Mouse (Mus musculus) yolk sac, embryonic 10.5 days (tissue): ENCODE results near the gene Ccdc33.
A peak's percentile ranks its signal among the peaks of the same experiment; 100 is the strongest.

Source experiments
- DNase-seq: peaks from one replicate; pipeline ENCODE4 v3.0.0-alpha.2; 2017; ENCODE audit warnings: low spot score

Ccdc33 gene

GRCm38 (mm10) chr9:58091623-58092425, 26.8 kb downstream of the Ccdc33 start:
- no peak for DNase-seq

- no peak for DNase-seq
Observed at GRCm38 (mm10) chr9:58087277-58087998, 31.2 kb downstream of the Ccdc33 start.

GRCm38 (mm10) chr9:58086861-58087260, 31.8 kb downstream of the Ccdc33 start:
- no peak for DNase-seq

DNA sequence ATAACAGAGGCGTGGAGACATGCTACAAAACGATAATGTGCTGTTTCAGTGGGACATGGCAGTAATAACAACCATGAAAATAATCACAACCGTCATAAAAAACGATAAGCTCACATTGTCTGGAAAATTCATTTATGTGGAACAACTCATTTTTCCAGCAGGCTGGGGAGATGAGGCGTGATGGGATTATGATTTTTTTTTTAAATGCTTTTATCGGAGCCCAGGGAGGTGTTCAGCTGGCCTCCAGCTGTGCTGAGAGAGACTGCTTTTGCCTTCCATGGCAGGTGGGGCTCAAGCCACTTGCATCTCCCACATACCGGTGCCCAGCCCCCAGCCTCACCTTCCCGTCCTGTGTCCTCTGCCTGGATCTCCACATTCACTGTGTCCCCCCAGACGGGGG, 32.4 kb downstream of the Ccdc33 start:
- no peak for DNase-seq

- DNase-seq = no peak
Observed at GRCm38 (mm10) chr9:58085074-58085473, 33.5 kb downstream of the Ccdc33 start.

DNA sequence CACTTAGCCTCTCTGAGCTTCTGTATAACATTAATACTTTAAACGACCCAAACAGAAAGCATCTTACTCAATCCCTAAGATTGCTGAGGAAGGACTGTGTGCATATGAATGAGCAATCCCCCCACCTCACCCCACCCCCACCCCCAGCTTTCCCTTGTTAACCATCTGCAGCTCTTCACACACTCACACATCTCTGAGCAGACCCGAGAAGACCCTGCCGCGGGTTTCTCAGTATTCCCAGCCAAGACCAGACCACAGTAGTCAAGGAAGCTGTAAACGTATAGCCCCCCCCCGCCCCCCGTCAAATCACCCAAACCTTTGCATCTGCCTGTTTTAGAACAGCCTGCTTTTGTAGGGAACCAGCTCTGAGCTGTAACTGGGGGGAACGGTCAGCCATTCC, 34.0 kb downstream of the Ccdc33 start:
- DNase-seq = no peak

- DNase-seq = no peak
Observed at GRCm38 (mm10) chr9:58074561-58074960, 44.1 kb downstream of the Ccdc33 start.

DNA sequence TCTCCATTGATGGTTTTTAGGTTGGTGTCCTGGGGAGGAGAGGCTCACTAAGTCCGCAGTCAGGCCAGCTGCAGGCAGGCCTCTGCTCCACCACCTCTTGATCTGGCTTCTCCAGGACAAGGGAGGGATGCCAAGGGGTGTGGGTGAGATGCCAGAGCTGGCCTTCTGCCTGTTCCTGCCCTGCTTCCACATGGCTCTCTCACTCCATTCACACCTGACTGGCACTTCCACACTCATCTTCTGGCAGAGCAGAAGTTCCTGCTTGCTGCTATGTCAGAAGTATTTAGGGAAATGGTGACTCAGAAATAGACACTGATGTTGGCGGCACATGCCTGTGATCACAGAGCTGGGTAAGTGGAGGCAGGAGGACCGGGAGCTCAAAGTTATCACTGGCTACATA, 51.1 kb downstream of the Ccdc33 start:
- DNase-seq = no peak

- no peak for DNase-seq
Observed at GRCm38 (mm10) chr9:58066731-58067095, 51.9 kb downstream of the Ccdc33 start.

DNA sequence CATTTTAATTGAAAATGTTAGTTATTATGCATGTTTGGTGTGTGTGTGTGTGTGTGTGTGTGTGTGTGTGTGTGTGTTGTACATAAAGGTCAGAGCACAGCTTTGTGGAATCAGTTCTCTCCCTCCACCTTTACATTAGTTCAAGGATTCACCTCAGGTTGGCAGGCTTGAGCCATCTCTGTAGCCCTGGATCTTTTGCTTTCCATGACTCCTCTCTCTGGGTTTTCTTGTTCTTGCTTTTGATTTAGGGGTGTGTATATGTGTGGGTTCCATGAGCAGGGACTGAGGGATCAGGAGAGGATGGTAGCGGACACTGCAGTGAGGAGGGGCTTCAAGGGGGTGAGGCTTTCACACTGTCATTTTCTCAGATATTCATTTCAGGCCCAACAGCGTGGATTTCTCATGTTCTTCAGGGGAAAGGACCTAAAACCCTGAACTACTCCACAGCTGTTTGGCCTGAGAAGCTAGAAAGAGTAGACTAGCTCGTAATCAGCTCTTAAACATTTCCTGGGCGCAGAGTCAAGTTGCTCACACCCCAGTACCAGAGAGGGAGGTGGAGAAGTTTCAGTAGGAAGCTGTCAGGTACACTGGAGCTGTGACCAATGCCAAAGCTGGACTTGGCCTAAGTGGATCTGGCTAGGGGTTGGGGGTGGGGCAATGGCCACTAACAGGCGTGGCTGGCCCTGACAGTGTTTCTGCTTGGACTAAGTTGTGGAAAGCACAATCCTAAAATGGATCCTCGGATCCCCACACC, 52.5 kb downstream of the Ccdc33 start:
- DNase-seq = no peak

DNA sequence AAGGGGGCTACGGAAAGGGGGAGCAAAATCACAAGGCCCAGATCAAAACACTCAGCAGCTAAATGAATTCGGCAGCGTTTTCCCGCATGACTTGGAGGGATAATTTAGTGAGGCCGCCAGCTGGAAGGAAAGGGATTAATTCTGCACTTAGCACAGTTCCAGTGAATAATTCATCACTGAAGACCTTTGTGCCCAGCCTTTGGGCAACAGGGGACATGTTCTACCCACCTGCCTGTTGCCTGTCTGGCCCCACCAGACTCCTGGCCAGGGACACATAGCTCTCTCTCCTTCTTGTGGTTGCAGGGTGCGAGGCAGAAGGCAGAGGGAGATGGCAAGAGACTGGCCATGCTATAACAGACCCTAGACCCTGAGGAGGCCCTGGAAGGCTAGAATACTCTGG, 53.1 kb downstream of the Ccdc33 start:
- DNase-seq = no peak

DNA sequence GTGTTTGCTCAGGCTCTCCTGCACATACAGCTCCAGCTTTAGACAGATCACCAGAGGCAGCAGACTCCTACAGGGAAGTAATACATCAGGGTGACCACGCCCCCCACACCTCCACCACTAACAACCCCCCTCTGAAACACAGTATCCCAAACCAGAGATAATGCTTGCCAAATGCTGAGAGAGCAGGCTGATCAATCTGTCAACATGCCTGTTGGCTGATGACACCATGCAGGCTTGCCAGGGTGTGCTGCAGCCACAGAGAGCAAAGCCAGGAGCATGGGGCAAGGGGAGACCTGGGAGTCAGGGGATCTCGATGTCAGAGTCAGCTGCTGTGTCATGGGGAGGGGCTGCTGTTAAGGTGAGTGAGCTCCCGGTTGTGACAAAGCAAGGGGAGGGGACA, 55.1 kb downstream of the Ccdc33 start, which contains the start of gene Stra6:
Stra6 (plus strand) TSS at position 258 of the 400 bp plus-strand sequence.
- DNase-seq = no peak

DNA sequence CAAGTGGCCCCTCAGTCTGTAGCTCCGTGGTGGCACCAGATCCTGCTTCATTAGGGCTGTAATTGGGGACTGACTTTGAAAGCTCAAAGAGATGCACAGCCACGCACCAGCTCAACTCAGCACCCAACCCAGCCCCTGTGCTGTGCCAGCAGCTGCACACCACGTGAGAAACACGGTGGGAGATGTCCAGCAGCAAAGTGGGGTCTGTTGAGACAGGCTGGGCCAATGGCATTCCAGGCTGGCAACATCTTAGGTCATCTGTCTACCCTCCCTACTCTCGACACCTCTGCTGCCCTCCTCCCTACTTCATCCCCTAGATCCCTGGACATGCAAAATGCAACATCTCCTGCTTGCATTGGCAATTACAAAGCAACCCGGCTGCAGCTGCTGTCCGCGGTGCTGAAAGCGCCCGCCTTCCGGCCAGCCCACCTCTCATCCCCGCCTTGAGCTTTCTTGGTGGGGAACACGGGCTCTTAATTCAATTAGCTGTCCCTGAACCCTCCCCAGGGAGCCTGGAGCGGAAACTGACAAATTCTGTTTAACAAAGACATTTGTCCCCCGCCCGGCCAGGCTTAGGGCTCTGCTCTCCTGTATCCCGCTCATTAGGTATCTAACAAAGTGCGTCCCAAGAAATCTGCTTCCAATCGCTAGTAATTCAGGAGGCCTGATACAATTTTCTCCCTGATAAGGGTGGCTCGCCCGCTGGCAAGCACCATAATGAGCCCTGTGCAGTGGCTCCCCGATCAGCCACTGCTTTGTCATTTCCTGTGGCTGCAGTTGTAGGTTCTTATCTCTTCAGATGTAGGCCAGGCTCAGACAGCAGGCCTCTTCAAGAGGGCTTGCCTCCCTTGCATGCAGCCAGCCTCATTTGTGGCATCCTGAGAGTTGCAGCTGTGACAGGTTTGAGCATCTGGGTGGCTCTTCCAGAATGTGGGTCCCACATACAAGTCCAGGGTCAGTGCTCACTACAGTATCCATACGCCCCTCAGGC, 57.7 kb downstream of the Ccdc33 start:
- peak; percentile 60 for DNase-seq

DNA sequence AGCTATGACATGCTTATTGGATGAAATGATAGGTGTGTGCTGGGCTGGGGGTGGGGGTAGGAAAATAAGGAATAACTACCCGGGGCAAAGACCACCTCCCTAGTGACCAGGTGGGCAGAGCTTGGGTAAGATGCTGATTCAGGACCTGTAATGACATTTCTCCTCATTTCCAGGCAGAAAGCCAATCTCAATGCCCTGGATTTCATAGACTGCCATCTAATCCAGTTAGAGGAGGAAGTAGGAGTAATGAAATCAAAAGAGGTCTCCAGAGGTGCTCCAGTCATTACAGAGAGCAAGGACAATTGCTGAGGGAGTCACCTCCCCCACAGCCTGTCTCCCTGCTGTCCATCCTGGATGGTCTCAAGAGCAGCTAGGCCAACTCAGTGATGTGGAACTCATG, 58.7 kb downstream of the Ccdc33 start:
- no peak for DNase-seq

DNA sequence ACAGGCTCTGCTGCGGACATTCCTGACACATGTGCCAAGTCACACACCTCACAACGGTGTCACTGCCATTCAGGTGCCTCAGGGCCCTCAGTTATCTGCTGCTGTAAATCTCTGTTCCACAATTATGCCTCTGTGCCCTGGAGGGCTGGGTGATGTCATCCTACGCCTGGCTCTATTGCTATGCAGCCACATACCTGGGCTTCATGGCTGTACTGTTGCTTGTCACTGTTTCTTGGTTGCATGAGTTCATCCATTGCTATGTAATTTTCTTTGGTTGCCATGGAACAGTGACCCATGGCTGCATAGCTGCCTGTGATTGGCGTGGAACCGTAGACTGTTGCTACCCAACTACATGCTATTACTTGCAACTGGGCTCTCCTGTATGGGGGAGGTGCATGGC, 63.0 kb downstream of the Ccdc33 start:
- DNase-seq = no peak

DNA sequence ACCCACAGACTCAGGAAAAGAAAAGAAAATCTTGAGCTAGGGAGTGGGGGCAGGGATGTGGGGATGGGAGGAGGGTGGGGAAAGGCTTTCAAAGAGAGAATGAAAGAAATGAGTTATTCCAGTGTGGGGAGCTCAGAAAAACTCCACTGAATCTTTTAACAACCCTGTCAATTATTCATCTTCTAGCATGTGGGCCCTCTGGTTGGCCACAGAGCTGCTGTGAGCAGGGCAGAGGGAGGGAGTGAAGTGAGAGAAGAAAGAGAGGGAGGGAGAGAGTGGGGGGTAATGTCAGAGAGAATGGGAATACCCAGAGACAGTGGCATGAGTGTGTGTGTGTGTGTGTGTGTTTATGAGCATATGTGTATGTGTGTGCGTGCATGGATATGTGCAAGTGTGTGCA, 64.6 kb downstream of the Ccdc33 start:
- no peak for DNase-seq

GRCm38 (mm10) chr9:58053544-58053943, 65.1 kb downstream of the Ccdc33 start:
- no peak for DNase-seq

DNA sequence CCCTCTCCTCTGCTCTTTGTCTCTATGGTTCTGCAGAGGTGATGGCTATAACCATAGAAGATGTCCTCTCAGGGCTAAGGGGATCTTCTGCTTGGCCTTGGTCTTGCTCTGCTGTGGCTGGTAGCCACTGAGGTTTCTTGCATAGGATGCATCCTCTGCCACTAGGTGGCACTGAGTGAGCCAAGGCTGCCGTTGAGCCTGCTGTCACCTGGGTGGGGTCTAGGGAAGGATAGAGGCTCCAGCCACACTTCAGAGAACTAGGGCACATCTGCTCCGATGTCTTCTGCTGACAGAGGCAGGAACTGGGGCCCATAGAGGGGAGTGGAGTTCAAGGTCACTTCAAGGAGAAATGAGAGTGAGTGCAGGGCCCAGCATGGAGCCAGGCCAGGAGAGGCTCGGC, 65.5 kb downstream of the Ccdc33 start:
- peak; percentile 25 for DNase-seq

DNA sequence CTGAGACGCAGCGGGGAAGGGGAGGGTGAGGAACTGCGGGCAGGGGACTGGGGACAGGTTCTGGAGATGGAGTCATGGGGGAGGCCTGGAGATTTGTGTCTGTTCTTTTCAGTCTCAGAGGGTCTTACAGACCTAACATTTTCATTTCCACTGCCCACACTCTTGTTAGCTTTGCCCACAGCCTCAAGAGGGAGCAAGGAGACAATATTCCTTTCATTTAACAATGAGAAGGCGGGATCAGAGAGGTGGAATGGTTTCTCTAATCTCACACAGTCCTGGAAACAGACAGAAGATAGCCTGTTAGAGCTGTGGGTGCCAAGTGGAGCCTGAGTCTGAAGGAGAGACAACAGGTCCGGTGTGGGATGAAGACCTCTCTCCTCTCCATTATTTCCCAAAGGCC, 66.7 kb downstream of the Ccdc33 start:
- DNase-seq = no peak

- DNase-seq = no peak
Observed at GRCm38 (mm10) chr9:58049861-58050260, 68.8 kb downstream of the Ccdc33 start.

GRCm38 (mm10) chr9:58049186-58049585, 69.4 kb downstream of the Ccdc33 start:
- DNase-seq = no peak

GRCm38 (mm10) chr9:58048621-58049020, 70.0 kb downstream of the Ccdc33 start:
- no peak for DNase-seq
